Mouse (Mus musculus) megakaryocyte, embryonic 14.5 days (primary cell): ENCODE data around the gene Akap13. TPM values are rescaled to one million over a fixed set of nuclear protein-coding genes. Genes with fewer than 3 reads are reported as not detected.

Experiments used
- H3K27me3 ChIP-seq: replicated peaks from 2 replicates; pipeline ENCODE3; 2012; ENCODE audit warnings: inconsistent platforms
- H3K36me3 ChIP-seq: replicated peaks from 2 replicates; pipeline ENCODE3; 2012; ENCODE audit warnings: low read length, inconsistent platforms, mixed read lengths
- H3K4me1 ChIP-seq: 2 replicates; pipeline ENCODE4 v1.6.1; 2012; ENCODE audit warnings: inconsistent platforms
- H3K4me3 ChIP-seq: replicated peaks from 2 replicates; pipeline ENCODE3; 2012; ENCODE audit warnings: moderate library complexity, mild to moderate bottlenecking, inconsistent platforms
- H3K9me3 ChIP-seq: 2 replicates; pipeline ENCODE4 v1.6.1; 2012; ENCODE audit warnings: inconsistent platforms
- FLI1 ChIP-seq: IDR thresholded peaks from 2 replicates; pipeline ENCODE4 v1.6.1; 2012; ENCODE audit warnings: low read length, inconsistent platforms, mixed read lengths
- GATA1 ChIP-seq: IDR thresholded peaks from 3 replicates; pipeline ENCODE4 v1.6.1; 2012; ENCODE audit warnings: mixed read lengths, low read length, inconsistent platforms, borderline replicate concordance
- polyA plus RNA-seq: library from polyadenylated mRNA; stranded (reverse); fragments of >175 nt; gene quantifications from 2 replicates; pipeline ENCODE4 v1.2.3, GENCODE M21; 2012; ENCODE audit warnings: low replicate concordance; ENCODE audit not compliant: insufficient read depth

Akap13 gene
- polyA plus RNA-seq, 1 experiment: 9.5 TPM

DNA sequence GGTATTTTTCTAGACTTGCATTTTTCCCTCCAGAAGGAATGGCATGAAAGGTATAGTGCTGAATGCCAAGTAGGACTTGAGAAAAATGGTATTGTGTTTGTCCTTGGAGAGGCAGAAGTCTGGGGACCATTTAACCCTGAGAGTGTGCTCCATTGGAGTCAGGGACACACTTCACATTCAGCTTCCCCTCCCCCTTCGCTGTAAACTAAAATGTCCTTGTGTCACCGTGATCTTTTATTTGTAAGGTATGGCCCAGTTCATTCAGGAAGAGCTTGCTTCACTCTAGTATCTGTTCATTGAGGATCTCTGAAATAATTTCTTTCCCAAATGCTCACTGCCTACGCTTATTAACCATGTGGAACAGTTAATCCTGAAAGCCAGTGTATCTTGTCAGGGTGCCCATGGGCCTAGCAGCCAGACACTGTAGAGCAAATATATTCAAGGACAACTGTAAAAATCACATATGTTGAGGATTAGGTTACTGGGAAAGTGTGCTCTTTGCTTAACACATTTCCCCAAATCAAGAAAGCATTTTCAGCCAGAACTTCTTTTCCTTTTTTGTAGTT, 165.1 kb downstream of the Akap13 start:
- Histone ChIP-seq H3K27me3 (no peaks in the 10 kb centered on the region), H3K36me3 (peaks cover 90% of the 10 kb centered on the region), H3K4me1 (peaks cover 26% of the 10 kb centered on the region; the same call in 1 of the 2 replicates), H3K4me3 (no peak overlapping the region), H3K9me3 (no peaks in the 10 kb centered on the region)
- TF ChIP-seq GATA1 (no peak), FLI1 (no peak)

DNA sequence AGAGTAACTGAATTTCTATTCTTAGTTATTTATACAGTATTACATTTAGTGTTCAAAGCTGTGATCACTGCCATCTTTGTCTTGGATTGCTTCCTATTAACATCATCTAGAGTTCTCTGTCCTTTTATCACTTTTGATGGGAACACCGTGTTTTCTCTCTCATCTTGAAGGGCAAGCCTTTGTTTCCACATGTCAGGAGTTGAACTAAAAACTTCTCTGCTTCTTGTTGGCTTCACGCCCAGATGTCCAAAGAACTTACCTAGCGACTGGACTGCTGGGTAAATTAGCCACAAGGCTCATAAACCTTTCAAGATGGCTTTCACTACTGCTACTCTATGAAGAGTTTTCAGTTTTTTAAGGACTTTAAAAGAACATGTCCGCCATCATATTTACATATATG, 165.6 kb downstream of the Akap13 start:
- Histone ChIP-seq H3K4me3 (no peak overlapping the region), H3K27me3 (no peaks in the 10 kb centered on the region), H3K9me3 (no peaks in the 10 kb centered on the region), H3K4me1 (peaks cover 28% of the 10 kb centered on the region; the same call in 1 of the 2 replicates), H3K36me3 (peaks cover 90% of the 10 kb centered on the region)
- TF ChIP-seq GATA1: no peak
- TF ChIP-seq FLI1: no peak

DNA sequence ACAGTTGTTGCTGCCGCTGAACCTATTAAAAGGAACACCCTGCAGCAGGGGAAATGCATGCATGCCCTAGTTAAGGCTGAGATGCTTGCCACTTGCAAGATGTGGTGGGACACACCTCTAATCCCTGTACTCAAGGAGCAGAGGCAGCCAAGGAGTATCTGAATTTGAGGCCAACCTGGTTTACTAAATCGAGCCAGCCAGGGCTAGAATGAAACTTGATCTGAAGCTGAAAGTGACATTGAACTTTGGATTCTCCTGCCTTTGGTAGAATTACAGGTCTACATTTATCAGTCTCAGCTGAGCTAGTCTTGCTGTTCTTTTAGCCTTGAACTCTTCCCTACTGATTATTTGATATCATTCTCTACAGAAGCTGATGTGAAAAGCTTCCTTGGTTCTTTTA, 172.5 kb downstream of the Akap13 start:
- H3K36me3 ChIP-seq: peaks cover 92% of the 10 kb centered on the region
- no peak overlapping the region for H3K4me3 ChIP-seq
- no peaks in the 10 kb centered on the region for H3K27me3 ChIP-seq
- H3K9me3 ChIP-seq: no peaks in the 10 kb centered on the region
- TF ChIP-seq FLI1 (no peak), GATA1 (no peak)
- H3K4me1 ChIP-seq: peaks cover 30% of the 10 kb centered on the region

DNA sequence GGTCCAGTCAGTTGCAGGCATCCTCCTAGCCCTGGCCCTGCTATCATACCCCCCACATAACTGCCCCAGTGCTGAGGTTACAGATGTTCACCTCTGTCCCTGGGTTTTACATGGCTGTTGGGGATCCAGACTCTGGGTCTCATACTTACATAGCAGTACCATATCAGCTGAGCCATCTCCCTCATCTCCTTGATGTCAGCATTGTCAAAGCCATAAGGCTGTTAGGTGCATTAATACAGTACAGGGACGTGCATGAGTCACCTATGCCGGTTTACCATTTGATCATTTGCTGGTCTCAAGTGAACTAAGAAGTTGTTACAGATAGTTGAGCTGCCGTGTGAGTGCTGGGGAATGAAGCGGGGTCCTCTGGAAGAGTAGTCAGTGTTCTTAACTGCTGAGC, 174.3 kb downstream of the Akap13 start:
- Histone ChIP-seq H3K9me3 (no peaks in the 10 kb centered on the region), H3K4me3 (no peak overlapping the region), H3K36me3 (peaks cover 83% of the 10 kb centered on the region), H3K4me1 (peaks cover 49% of the 10 kb centered on the region), H3K27me3 (no peaks in the 10 kb centered on the region)
- no peak for TF ChIP-seq GATA1
- no peak for TF ChIP-seq FLI1

DNA sequence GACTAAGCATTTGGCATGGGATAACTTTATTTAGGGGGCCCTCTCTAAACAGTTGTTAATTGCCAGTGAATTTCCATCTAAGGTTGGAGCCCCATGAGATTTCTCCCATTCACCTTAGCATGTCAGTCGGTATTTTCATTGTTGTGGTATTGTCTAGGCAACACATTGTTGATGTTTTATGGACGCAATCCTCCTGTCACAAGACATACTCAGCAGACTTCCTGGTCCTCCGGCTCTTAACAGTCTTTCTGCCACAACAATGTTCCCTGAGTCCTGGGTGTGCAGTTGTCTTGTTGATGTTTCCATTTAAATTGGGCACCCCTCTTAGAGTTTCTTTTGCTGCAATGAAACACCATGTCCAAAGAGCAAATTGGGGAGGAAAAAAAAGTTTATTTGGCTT, 177.6 kb downstream of the Akap13 start:
- Histone ChIP-seq H3K4me1 (peaks cover 49% of the 10 kb centered on the region), H3K36me3 (peaks cover 69% of the 10 kb centered on the region), H3K4me3 (no peak overlapping the region), H3K9me3 (no peaks in the 10 kb centered on the region), H3K27me3 (no peaks in the 10 kb centered on the region)
- no peak for TF ChIP-seq FLI1
- TF ChIP-seq GATA1: no peak

DNA sequence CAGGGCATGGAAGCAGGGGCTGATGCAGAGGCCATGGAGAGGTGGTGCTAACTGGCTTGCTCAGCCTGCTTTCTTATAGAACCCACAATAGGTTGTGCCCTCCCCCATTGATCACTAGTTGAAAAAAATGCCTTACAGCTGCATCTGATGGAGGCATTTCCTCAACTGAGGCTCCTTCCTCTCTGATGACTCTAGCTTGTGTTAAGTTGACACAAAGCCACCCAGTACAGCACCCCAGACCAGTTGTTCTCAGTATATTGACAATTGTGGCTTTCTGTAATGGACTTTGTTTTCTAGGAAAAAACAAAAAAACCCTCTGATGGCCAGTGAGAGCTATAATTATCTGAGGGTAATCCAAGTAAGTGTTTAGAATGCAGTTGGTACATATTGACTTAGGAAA, 178.1 kb downstream of the Akap13 start:
- Histone ChIP-seq H3K36me3 (peaks cover 66% of the 10 kb centered on the region), H3K9me3 (no peaks in the 10 kb centered on the region), H3K4me3 (no peak overlapping the region), H3K27me3 (no peaks in the 10 kb centered on the region), H3K4me1 (peaks cover 46% of the 10 kb centered on the region)
- TF ChIP-seq FLI1 (no peak), GATA1 (no peak)

DNA sequence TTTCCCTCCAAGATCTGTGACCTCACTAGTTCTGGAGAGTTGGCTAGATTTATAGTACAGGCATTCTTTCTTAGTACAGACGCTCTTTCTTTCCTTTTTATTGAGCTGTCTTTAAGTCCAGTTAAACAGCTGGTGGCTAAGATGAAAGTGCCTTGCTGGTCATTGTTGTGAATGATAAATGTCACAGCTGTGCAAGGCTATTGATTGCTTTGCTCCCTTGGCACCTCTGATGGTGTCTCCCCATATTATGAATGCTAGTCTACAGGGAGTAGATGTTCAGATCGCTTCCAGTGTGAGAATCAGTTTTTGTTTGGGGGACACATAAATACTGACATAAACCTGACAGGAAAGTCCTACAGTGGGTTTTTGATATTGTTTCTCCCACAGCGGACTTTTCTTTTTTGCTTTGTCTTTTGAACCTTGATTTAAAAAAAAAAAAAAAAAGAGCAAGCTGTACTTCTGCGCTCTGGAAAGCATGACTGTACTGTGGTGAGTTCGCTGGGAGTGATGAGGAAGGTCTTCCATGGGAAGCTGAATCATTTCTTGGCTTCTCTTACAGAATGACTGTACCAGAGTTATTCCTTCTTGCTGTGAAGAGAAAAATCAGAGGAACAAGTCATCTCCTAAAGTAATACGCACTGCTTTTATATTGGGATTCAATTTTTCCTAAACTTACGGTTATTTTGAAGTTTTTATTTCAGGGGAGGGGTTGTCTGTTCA, 178.6 kb downstream of the Akap13 start:
- Histone ChIP-seq H3K4me1 (peaks cover 52% of the 10 kb centered on the region), H3K27me3 (no peaks in the 10 kb centered on the region), H3K4me3 (no peak overlapping the region), H3K36me3 (peaks cover 68% of the 10 kb centered on the region), H3K9me3 (no peaks in the 10 kb centered on the region)
- no peak for TF ChIP-seq FLI1
- TF ChIP-seq GATA1: no peak

DNA sequence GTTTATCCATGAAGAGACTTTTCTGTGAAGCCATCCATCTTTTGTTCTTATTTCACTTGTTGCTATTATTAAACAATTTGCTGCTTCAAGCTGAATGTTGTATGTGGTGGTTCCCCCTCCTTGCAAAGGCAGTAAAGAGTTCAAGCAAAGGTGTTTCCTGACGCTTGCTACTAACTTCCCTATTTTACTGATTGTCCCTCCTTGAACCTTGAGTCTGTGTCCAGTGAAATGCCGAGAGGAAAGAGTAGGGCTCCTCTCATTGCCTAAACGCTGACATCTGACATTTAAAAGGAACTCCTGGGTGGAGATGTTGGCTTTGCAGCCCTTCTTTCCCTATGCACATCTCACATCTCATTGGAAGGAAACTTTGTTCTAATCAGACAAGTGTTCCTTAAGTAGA, 183.4 kb downstream of the Akap13 start:
- Histone ChIP-seq H3K36me3 (peaks cover 68% of the 10 kb centered on the region), H3K9me3 (no peaks in the 10 kb centered on the region), H3K4me3 (no peak overlapping the region), H3K27me3 (no peaks in the 10 kb centered on the region), H3K4me1 (peaks cover 63% of the 10 kb centered on the region)
- no peak for TF ChIP-seq GATA1
- no peak for TF ChIP-seq FLI1

DNA sequence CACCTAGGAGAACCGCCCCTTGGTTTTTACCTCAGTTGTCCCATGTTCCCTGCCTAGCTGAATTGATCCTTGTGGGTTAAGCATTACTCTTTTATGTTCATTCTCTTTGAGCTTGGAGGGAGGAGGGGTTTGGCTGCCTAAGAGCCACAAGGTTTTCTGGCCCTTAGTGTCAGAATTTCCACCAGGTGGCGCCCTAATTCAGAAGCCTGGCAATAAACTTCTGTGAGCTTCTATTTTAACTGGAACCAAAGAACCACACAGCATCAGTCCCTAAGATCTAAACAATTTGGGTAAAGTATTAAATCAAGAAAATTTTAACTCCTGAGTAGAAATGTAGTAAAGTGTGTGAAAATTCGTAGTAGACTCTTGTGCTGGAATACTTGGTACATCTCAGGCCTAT, 184.2 kb downstream of the Akap13 start:
- Histone ChIP-seq H3K9me3 (no peaks in the 10 kb centered on the region), H3K36me3 (peaks cover 75% of the 10 kb centered on the region), H3K4me3 (no peak overlapping the region), H3K27me3 (no peaks in the 10 kb centered on the region), H3K4me1 (peaks cover 63% of the 10 kb centered on the region)
- TF ChIP-seq FLI1 (no peak), GATA1 (no peak)

DNA sequence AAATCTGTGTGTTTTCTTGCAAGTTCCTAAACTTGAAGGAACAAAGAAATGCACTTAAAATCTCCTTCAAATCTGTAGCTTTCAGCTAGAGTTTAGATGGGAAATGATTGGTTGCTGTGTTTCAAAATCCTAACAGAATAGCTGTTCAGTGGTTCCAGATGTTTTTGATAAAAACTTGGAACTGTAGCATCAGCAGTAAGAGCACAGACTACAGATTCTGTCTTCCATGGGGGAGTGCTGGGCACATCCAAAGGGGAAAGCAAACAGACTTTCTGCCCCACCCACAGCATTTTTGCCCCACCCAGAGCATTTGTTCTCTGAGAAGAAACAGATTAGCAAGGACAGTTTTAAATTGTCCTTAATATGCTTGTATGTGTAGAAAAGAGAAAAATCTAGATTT, 184.7 kb downstream of the Akap13 start:
- Histone ChIP-seq H3K36me3 (peaks cover 75% of the 10 kb centered on the region), H3K27me3 (no peaks in the 10 kb centered on the region), H3K4me1 (peaks cover 63% of the 10 kb centered on the region), H3K9me3 (no peaks in the 10 kb centered on the region), H3K4me3 (no peak overlapping the region)
- TF ChIP-seq FLI1: no peak
- no peak for TF ChIP-seq GATA1
